Mouse (Mus musculus) liver, embryonic 16.5 days (tissue): ENCODE measurements around the gene Gm37240. TPM values are rescaled to one million over a fixed set of nuclear protein-coding genes. Genes with fewer than 3 reads are reported as not detected.

Source experiments
- ATAC-seq: fragments of 200-750 bp; cut with Nextera tagmentation; 2 replicates; pipeline ENCODE4 v1.8.0; 2017; ENCODE audit warnings: low read depth, mild to moderate bottlenecking, moderate number of reproducible peaks, moderate library complexity
- H3K27ac ChIP-seq: fragments of 300-500 bp; sonication (generic); 2 replicates; pipeline ENCODE4 v1.5.1; 2014; ENCODE audit warnings: mild to moderate bottlenecking, low read length
- H3K27me3 ChIP-seq: fragments of 300-500 bp; sonication (generic); 2 replicates; pipeline ENCODE4 v1.6.1; 2014; ENCODE audit warnings: low read depth, low read length, mixed read lengths; ENCODE audit not compliant: control insufficient read depth, insufficient read depth
- H3K36me3 ChIP-seq: fragments of 300-500 bp; sonication (generic); 2 replicates; pipeline ENCODE4 v1.6.1; 2014; ENCODE audit warnings: mild to moderate bottlenecking; ENCODE audit not compliant: control insufficient read depth, insufficient read depth
- H3K4me1 ChIP-seq: fragments of 300-500 bp; sonication (generic); 2 replicates; pipeline ENCODE4 v1.6.1; 2014; ENCODE audit warnings: low read depth, low read length, mixed read lengths; ENCODE audit not compliant: control insufficient read depth
- H3K4me2 ChIP-seq: fragments of 300-500 bp; sonication (generic); 2 replicates; pipeline ENCODE4 v1.6.1; 2014; ENCODE audit warnings: low read depth, low read length, mixed read lengths
- H3K4me3 ChIP-seq: fragments of 300-500 bp; sonication (generic); 2 replicates; pipeline ENCODE4 v1.5.1; 2014; ENCODE audit warnings: low read depth, mild to moderate bottlenecking, low read length
- H3K9ac ChIP-seq: fragments of 300-500 bp; sonication (generic); 2 replicates; pipeline ENCODE4 v1.6.1; 2014; ENCODE audit warnings: low read depth, low read length
- H3K9me3 ChIP-seq: fragments of 300-500 bp; sonication (generic); replicated peaks from 2 replicates; pipeline ENCODE4 v1.6.1; 2016; ENCODE audit warnings: low read length; ENCODE audit not compliant: control insufficient read depth
- WGBS: fragments of 180-500 bp; shearing (Covaris S2); extraction: QIAGEN DNeasy Blood & Tissue Kit; methylation state at CpG from one replicate; pipeline ENCODE4 v1.1.7; 2014; ENCODE audit not compliant: insufficient replicate concordance; 5-methylcytosine and 5-hydroxymethylcytosine counted together
- polyA plus RNA-seq: library from polyadenylated mRNA; unstranded; fragments of >200 nt; fragmentation: Nextera tagmentation; extraction: Ambion mirVana; gene quantifications from 2 replicates; pipeline ENCODE4 v1.2.1, GENCODE M21; 2015

The Gm37240 gene
- polyA plus RNA-seq, 1 experiment from 2014 or later: 0.65 TPM

- Histone ChIP-seq H3K27me3 (no peaks in the 10 kb centered on the region), H3K9ac (no peak overlapping the region), H3K4me1 (no peaks in the 10 kb centered on the region), H3K9me3 (no peaks in the 10 kb centered on the region), H3K4me2 (no peak overlapping the region), H3K4me3 (no peak overlapping the region), H3K27ac (no peak overlapping the region), H3K36me3 (no peaks in the 10 kb centered on the region)
- whole genome bisulfite sequencing: 27% methylated on average over 2 of the region's 2 CpGs
- no peak for ATAC-seq
Observed at GRCm38 (mm10) chr3:85339926-85340325, 547.4 kb downstream of the Gm37240 start.

- no peak for ATAC-seq
- WGBS: 77% methylated on average over 10 of the region's 10 CpGs
- no peaks in the 10 kb centered on the region for H3K4me1 ChIP-seq
- H3K9me3 ChIP-seq: no peaks in the 10 kb centered on the region
- H3K27me3 ChIP-seq: no peaks in the 10 kb centered on the region
- H3K9ac ChIP-seq: no peak overlapping the region
- H3K27ac ChIP-seq: no peak overlapping the region
- H3K4me3 ChIP-seq: no peak overlapping the region
- H3K36me3 ChIP-seq: no peaks in the 10 kb centered on the region
- no peak overlapping the region for H3K4me2 ChIP-seq
Observed at GRCm38 (mm10) chr3:85339269-85339820, 548.0 kb downstream of the Gm37240 start.

DNA sequence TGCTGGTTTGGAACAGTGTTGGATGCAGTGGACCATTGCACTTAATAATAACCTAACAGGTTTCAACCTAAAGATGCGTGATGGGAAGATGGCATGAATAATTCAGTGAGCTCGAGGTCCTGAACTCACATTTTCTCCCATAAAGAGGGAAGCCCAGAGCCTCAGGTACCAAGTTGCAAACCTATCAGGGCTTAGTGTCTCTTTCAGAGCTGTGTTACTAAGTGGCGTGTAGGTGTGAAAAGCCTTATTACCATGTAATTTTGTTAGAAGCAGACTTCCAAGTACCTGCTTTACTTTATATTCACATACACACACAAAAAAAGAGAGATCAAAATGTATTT is 548.6 kb downstream of the Gm37240 start:
- H3K27me3 ChIP-seq: no peaks in the 10 kb centered on the region
- H3K36me3 ChIP-seq: no peaks in the 10 kb centered on the region
- no peak for ATAC-seq
- H3K4me2 ChIP-seq: no peak overlapping the region
- no peaks in the 10 kb centered on the region for H3K9me3 ChIP-seq
- H3K27ac ChIP-seq: no peak overlapping the region
- no peak overlapping the region for H3K9ac ChIP-seq
- H3K4me3 ChIP-seq: no peak overlapping the region
- no peaks in the 10 kb centered on the region for H3K4me1 ChIP-seq
- 57% methylated on average over 3 of the region's 3 CpGs for WGBS

GRCm38 (mm10) chr3:85337881-85338754 is 549.2 kb downstream of the Gm37240 start:
- 66% methylated on average over 7 of the region's 7 CpGs for WGBS
- Histone ChIP-seq H3K36me3 (no peaks in the 10 kb centered on the region), H3K4me3 (no peak overlapping the region), H3K27me3 (no peaks in the 10 kb centered on the region), H3K4me1 (no peaks in the 10 kb centered on the region), H3K9ac (no peak overlapping the region), H3K4me2 (no peak overlapping the region), H3K9me3 (no peaks in the 10 kb centered on the region), H3K27ac (no peak overlapping the region)
- ATAC-seq: no peak

GRCm38 (mm10) chr3:85335517-85335916 is 551.8 kb downstream of the Gm37240 start:
- Histone ChIP-seq H3K4me3 (no peak overlapping the region), H3K36me3 (no peaks in the 10 kb centered on the region), H3K9me3 (no peaks in the 10 kb centered on the region), H3K27ac (no peak overlapping the region), H3K27me3 (no peaks in the 10 kb centered on the region), H3K4me2 (no peak overlapping the region), H3K4me1 (no peaks in the 10 kb centered on the region), H3K9ac (no peak overlapping the region)
- 54% methylated on average over 1 of the region's 1 CpGs for WGBS
- no peak for ATAC-seq

GRCm38 (mm10) chr3:85332276-85332675 is 555.0 kb downstream of the Gm37240 start:
- no peak overlapping the region for H3K4me3 ChIP-seq
- no peak overlapping the region for H3K4me2 ChIP-seq
- H3K27ac ChIP-seq: no peak overlapping the region
- ATAC-seq: no peak
- H3K36me3 ChIP-seq: no peaks in the 10 kb centered on the region
- H3K9me3 ChIP-seq: no peaks in the 10 kb centered on the region
- no peak overlapping the region for H3K9ac ChIP-seq
- 60% methylated on average over 4 of the region's 4 CpGs for WGBS
- H3K27me3 ChIP-seq: no peaks in the 10 kb centered on the region
- H3K4me1 ChIP-seq: no peaks in the 10 kb centered on the region

GRCm38 (mm10) chr3:85318256-85318655 is 569.1 kb downstream of the Gm37240 start:
- H3K27me3 ChIP-seq: no peaks in the 10 kb centered on the region

GRCm38 (mm10) chr3:85317306-85317705 is 570.0 kb downstream of the Gm37240 start:
- Histone ChIP-seq H3K9me3 (no peaks in the 10 kb centered on the region), H3K36me3 (no peaks in the 10 kb centered on the region), H3K27me3 (no peaks in the 10 kb centered on the region), H3K4me3 (no peak overlapping the region), H3K27ac (no peak overlapping the region), H3K9ac (no peak overlapping the region), H3K4me1 (no peaks in the 10 kb centered on the region), H3K4me2 (no peak overlapping the region)
- ATAC-seq: no peak
- WGBS: 79% methylated on average over 4 of the region's 4 CpGs

More at GRCm38 (mm10) chr3:85318256-85318655, 569.1 kb downstream of the Gm37240 start:
- no peak overlapping the region for H3K4me2 ChIP-seq
- 66% methylated on average over 5 of the region's 5 CpGs for WGBS
- H3K36me3 ChIP-seq: no peaks in the 10 kb centered on the region
- H3K27ac ChIP-seq: no peak overlapping the region
- H3K9me3 ChIP-seq: no peaks in the 10 kb centered on the region
- no peak overlapping the region for H3K9ac ChIP-seq
- no peaks in the 10 kb centered on the region for H3K4me1 ChIP-seq
- H3K4me3 ChIP-seq: no peak overlapping the region
- ATAC-seq: no peak

GRCm38 (mm10) chr3:85314961-85315360 is 572.4 kb downstream of the Gm37240 start:
- Histone ChIP-seq H3K27me3 (no peaks in the 10 kb centered on the region), H3K9me3 (no peaks in the 10 kb centered on the region), H3K4me2 (no peak overlapping the region), H3K27ac (no peak overlapping the region), H3K4me3 (no peak overlapping the region), H3K9ac (no peak overlapping the region), H3K4me1 (no peaks in the 10 kb centered on the region), H3K36me3 (no peaks in the 10 kb centered on the region)
- 69% methylated on average over 6 of the region's 6 CpGs for WGBS
- no peak for ATAC-seq
